Mouse (Mus musculus) kidney, adult 2 months (tissue): Measurements from ENCODE around the gene Clec5a.

ENCODE experiments used
- CTCF ChIP-seq: fragments of 200-500 bp; conservative IDR thresholded peaks from 2 replicates; pipeline ENCODE4 v1.5.1; 2011; ENCODE audit warnings: low read depth, mild to moderate bottlenecking, control low read depth, low read length, moderate library complexity, mixed read lengths; ENCODE audit not compliant: insufficient read depth, insufficient read length
- POLR2A ChIP-seq: fragments of 200-500 bp; IDR thresholded peaks from one replicate; pipeline ENCODE4 v1.6.1; 2011; ENCODE audit warnings: low read depth, low read length, control low read depth

- TF ChIP-seq CTCF, result no peak
- no peak for TF ChIP-seq POLR2A
These were observed 24.6 kb upstream of the Clec5a start for GRCm38 (mm10) chr6:40610244-40610643.
